Mouse (Mus musculus): Measurements from ENCODE around the gene Krt75.
"Not testable (repeated sequence)": the region's sequence is repeated elsewhere in the genome, so short reads cannot be mapped to it uniquely, and the experiment has no call there.

Gene Krt75

GRCm38 (mm10) chr15:101517161-101517560, 56.5 kb downstream of the Krt75 start, which contains the start of gene Gm49425:
Gm49425 (minus strand) TSS chr15:101517261.
- DNase-seq (ENCODE audit: low spot score in 2 of 2) = not testable (repeated sequence)

Data from left cerebral cortex, adult 9 months (tissue).